In the genomic region with DNA sequence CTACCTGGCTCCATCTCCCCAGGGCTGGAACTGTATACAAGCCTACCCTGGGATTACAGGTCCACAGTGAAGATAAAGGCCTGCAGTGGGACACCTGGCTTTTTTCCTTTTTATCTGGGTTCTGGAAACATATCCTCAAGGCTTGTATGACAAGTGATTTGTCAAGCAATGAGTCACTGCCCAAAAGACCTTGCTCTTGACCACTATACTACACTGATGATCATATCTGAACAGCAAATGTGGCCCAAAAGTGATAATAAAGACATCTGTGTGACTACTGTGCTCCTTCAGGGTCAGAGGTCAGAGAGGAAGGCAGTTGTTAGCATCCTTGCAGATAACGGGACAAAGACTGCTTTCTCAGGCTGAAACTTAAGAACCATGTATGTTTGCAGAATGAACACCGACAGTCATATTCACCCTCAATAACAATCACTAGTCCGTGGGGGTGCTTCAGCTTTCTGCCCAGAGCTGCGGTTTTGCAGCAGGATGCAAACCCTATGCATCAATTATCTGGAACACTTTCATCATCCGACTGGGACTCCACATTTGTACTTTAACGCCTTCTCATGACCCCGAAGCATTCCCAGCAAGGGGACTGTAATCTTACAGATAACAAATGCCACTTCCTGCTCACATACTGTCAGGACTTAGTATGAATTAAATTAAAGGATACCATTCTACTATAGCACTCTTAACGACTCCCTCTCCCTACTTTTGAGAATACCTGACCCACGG, we compare ENCODE assay signal across 11 mouse cellular contexts. TPM values are rescaled to one million over a fixed set of nuclear protein-coding genes. Genes with fewer than 3 reads are reported as not detected.
DNase-seq lines count a peak whose midpoint lies in the region; ATAC-seq lines count a peak whose summit lies in the region.
"Had no signal": no experiment of that assay in that cellular context is flagged by ENCODE, and none has a peak within 500 bp of the region (broad histone marks: within the 10 kb centered on the region; RNA-seq: fewer than 3 reads in every experiment).

No protein-coding gene starts in this region.

- WGBS in hindbrain, embryonic 10.5 days = 47% methylated on average over 9 of the region's 9 CpGs
- 51% methylated on average over 9 of the region's 9 CpGs for WGBS in hindbrain, embryonic 12.5 days
- 50% methylated on average over 9 of the region's 9 CpGs for WGBS in midbrain, embryonic 14.5 days
- 63% methylated on average over 9 of the region's 9 CpGs for WGBS in midbrain, embryonic 13.5 days
- 64% methylated on average over 9 of the region's 9 CpGs for WGBS in forebrain, embryonic 16.5 days
- WGBS in stomach, embryonic 15.5 days = 38% methylated on average over 9 of the region's 9 CpGs

- no peaks in the 10 kb centered on the region for H3K36me3 ChIP-seq in hindbrain, embryonic 10.5 days
- H3K36me3 ChIP-seq in hindbrain, embryonic 12.5 days = no peaks in the 10 kb centered on the region
- H3K36me3 ChIP-seq in midbrain, embryonic 14.5 days (ENCODE audit: control insufficient read depth, insufficient read depth, low read length) = no peaks in the 10 kb centered on the region
- H3K36me3 ChIP-seq in midbrain, embryonic 13.5 days = no peaks in the 10 kb centered on the region
- no peaks in the 10 kb centered on the region for H3K36me3 ChIP-seq in forebrain, embryonic 16.5 days (ENCODE audit: control insufficient read depth, insufficient read depth)
- no peaks in the 10 kb centered on the region for H3K36me3 ChIP-seq in stomach, embryonic 15.5 days

- H3K4me3 ChIP-seq in hindbrain, embryonic 10.5 days = peak overlapping the region; percentile 88; the same call in 1 of the 2 replicates
- no peak overlapping the region for H3K4me3 ChIP-seq in hindbrain, embryonic 12.5 days
- H3K4me3 ChIP-seq in midbrain, embryonic 14.5 days (replicated peaks; ENCODE audit: low read depth, low read length) = no peak overlapping the region
- no peak overlapping the region for H3K4me3 ChIP-seq in midbrain, embryonic 13.5 days (replicated peaks)
- peak overlapping the region; percentile 65 for H3K4me3 ChIP-seq in forebrain, embryonic 16.5 days (replicated peaks; ENCODE audit: low read length)
- H3K4me3 ChIP-seq in stomach, embryonic 15.5 days (replicated peaks) = peak overlapping the region; percentile 75

- H3K9ac ChIP-seq in hindbrain, embryonic 12.5 days = no peak overlapping the region
- no peak overlapping the region for H3K9ac ChIP-seq in midbrain, embryonic 14.5 days (replicated peaks; ENCODE audit: low read length)
- H3K9ac ChIP-seq in midbrain, embryonic 13.5 days (replicated peaks) = no peak overlapping the region
- H3K9ac ChIP-seq in forebrain, embryonic 16.5 days (replicated peaks; ENCODE audit: low read depth, low read length) = no peak overlapping the region; the same call in 1 of the 2 replicates
- no peak overlapping the region for H3K9ac ChIP-seq in stomach, embryonic 15.5 days

- no peaks in the 10 kb centered on the region for H3K9me3 ChIP-seq in hindbrain, embryonic 10.5 days
- no peaks in the 10 kb centered on the region for H3K9me3 ChIP-seq in hindbrain, embryonic 12.5 days (replicated peaks)
- no peaks in the 10 kb centered on the region for H3K9me3 ChIP-seq in midbrain, embryonic 14.5 days (ENCODE audit: control insufficient read depth, low read length)
- H3K9me3 ChIP-seq in midbrain, embryonic 13.5 days = no peaks in the 10 kb centered on the region
- H3K9me3 ChIP-seq in forebrain, embryonic 16.5 days (ENCODE audit: control insufficient read depth, low read length) = no peaks in the 10 kb centered on the region
- H3K9me3 ChIP-seq in stomach, embryonic 15.5 days = no peaks in the 10 kb centered on the region

- peaks cover 33% of the 10 kb centered on the region for H3K27me3 ChIP-seq in hindbrain, embryonic 10.5 days (ENCODE audit: insufficient read depth, poor library complexity, severe bottlenecking)
- H3K27me3 ChIP-seq in hindbrain, embryonic 12.5 days = peaks cover 27% of the 10 kb centered on the region
- peaks cover 24% of the 10 kb centered on the region for H3K27me3 ChIP-seq in midbrain, embryonic 14.5 days (ENCODE audit: control insufficient read depth, insufficient read depth, low read length)
- H3K27me3 ChIP-seq in midbrain, embryonic 13.5 days = peaks cover 29% of the 10 kb centered on the region
- peaks cover 12% of the 10 kb centered on the region; the same call in 1 of the 2 replicates for H3K27me3 ChIP-seq in forebrain, embryonic 16.5 days (replicated peaks; ENCODE audit: control insufficient read depth, insufficient read depth, low read length)
- peaks cover 5% of the 10 kb centered on the region; the same call in 1 of the 2 replicates for H3K27me3 ChIP-seq in stomach, embryonic 15.5 days (replicated peaks)

- no peak overlapping the region for H3K27ac ChIP-seq in hindbrain, embryonic 10.5 days
- no peak overlapping the region for H3K27ac ChIP-seq in hindbrain, embryonic 12.5 days
- no peak overlapping the region for H3K27ac ChIP-seq in midbrain, embryonic 14.5 days (replicated peaks; ENCODE audit: low read depth, low read length)
- no peak overlapping the region for H3K27ac ChIP-seq in midbrain, embryonic 13.5 days
- no peak overlapping the region for H3K27ac ChIP-seq in forebrain, embryonic 16.5 days (ENCODE audit: low read length)
- H3K27ac ChIP-seq in stomach, embryonic 15.5 days = no peak overlapping the region

- H3K4me1 ChIP-seq in hindbrain, embryonic 10.5 days (replicated peaks) = peaks cover 23% of the 10 kb centered on the region
- H3K4me1 ChIP-seq in hindbrain, embryonic 12.5 days = peaks cover 13% of the 10 kb centered on the region
- H3K4me1 ChIP-seq in midbrain, embryonic 14.5 days (ENCODE audit: control insufficient read depth, insufficient read depth, low read length) = peaks cover 10% of the 10 kb centered on the region; the same call in 1 of the 2 replicates
- peaks cover 19% of the 10 kb centered on the region for H3K4me1 ChIP-seq in midbrain, embryonic 13.5 days (replicated peaks)
- peaks cover 8% of the 10 kb centered on the region; the same call in 1 of the 2 replicates for H3K4me1 ChIP-seq in forebrain, embryonic 16.5 days (replicated peaks; ENCODE audit: control insufficient read depth, insufficient read depth, low read length)
- 0 out of 2 replicates have a peak, but pooled peaks cover 2% of the 10 kb centered on the region for H3K4me1 ChIP-seq in stomach, embryonic 15.5 days

- DNase-seq in hindbrain, embryonic 10.5 days (ENCODE audit: low spot score) = no peak
- DNase-seq in midbrain, embryonic 14.5 days = no peak
- DNase-seq in left cerebral cortex, adult 18-20 months (ENCODE audit: low spot score in 2 of 2) = no peak
- DNase-seq: adrenal gland, postnatal 25 days; cerebellum, adult 9-11 months had no signal

- ATAC-seq in hindbrain, embryonic 12.5 days (ENCODE audit: low FRiP score) = no peak
- ATAC-seq in midbrain, embryonic 14.5 days (ENCODE audit: low FRiP score, low TSS enrichment) = no peak
- ATAC-seq in midbrain, embryonic 13.5 days = no peak
- ATAC-seq in forebrain, embryonic 16.5 days = no peak
- ATAC-seq in stomach, embryonic 15.5 days (ENCODE audit: insufficient read depth, low FRiP score, low read depth) = no peak
- no peak for ATAC-seq in frontal cortex, adult (ENCODE audit: low TSS enrichment)

- no peak overlapping the region for H3K4me2 ChIP-seq in hindbrain, embryonic 12.5 days (replicated peaks)
- peak overlapping the region; percentile 100; the same call in 1 of the 2 replicates for H3K4me2 ChIP-seq in midbrain, embryonic 14.5 days (ENCODE audit: low read length)
- H3K4me2 ChIP-seq in midbrain, embryonic 13.5 days (replicated peaks) = no peak overlapping the region
- H3K4me2 ChIP-seq in forebrain, embryonic 16.5 days (ENCODE audit: low read length) = peak overlapping the region; percentile 95
- peak overlapping the region; percentile 99 for H3K4me2 ChIP-seq in stomach, embryonic 15.5 days

RNA-seq across cellular contexts. Expression of gene Usp43, which starts 1.6 kb away (rescaled TPM):
- 0.77 and 1.2 TPM in 2 replicates for polyA plus RNA-seq in hindbrain, embryonic 10.5 days (2016; fragmentation: Nextera tagmentation; extraction: Ambion mirVana)
- polyA plus RNA-seq in hindbrain, embryonic 12.5 days (2016; fragmentation: Nextera tagmentation; extraction: Ambion mirVana) = 0.80 and 0.86 TPM in 2 replicates
- polyA plus RNA-seq in midbrain, embryonic 14.5 days (2014; fragmentation: Nextera tagmentation; extraction: Ambion mirVana) = 0.21 and 0.27 TPM in 2 replicates
- polyA plus RNA-seq in midbrain, embryonic 13.5 days (2015; fragmentation: Nextera tagmentation; extraction: Ambion mirVana) = 0.13 and 0.23 TPM in 2 replicates
- 3.0 and 3.8 TPM in 2 replicates for polyA plus RNA-seq in forebrain, embryonic 16.5 days (2015; fragmentation: Nextera tagmentation; extraction: Ambion mirVana)
- 3.7 and 4.8 TPM in 2 replicates for polyA plus RNA-seq in stomach, embryonic 15.5 days (2015; fragmentation: Nextera tagmentation; extraction: Ambion mirVana)
- total RNA-seq in left cerebral cortex, adult 18-20 months (2021) = 1 to 10 TPM; 2.7 to 2.8 TPM
- total RNA-seq: megakaryocyte, adult 5-6 weeks had no signal

RNA-seq across cellular contexts. Expression of gene Cfap52, which starts 45.1 kb away (rescaled TPM):
- 2.3 and 5.4 TPM in 2 replicates for polyA plus RNA-seq in hindbrain, embryonic 10.5 days (2016; fragmentation: Nextera tagmentation; extraction: Ambion mirVana)
- polyA plus RNA-seq in hindbrain, embryonic 12.5 days (2016; fragmentation: Nextera tagmentation; extraction: Ambion mirVana) = 4.5 and 7.0 TPM in 2 replicates
- polyA plus RNA-seq in midbrain, embryonic 14.5 days (2014; fragmentation: Nextera tagmentation; extraction: Ambion mirVana) = 2.0 and 2.2 TPM in 2 replicates
- 1.4 and 2.2 TPM in 2 replicates for polyA plus RNA-seq in midbrain, embryonic 13.5 days (2015; fragmentation: Nextera tagmentation; extraction: Ambion mirVana)
- 1.8 and 2.3 TPM in 2 replicates for polyA plus RNA-seq in forebrain, embryonic 16.5 days (2015; fragmentation: Nextera tagmentation; extraction: Ambion mirVana)
- polyA plus RNA-seq in stomach, embryonic 15.5 days (2015; fragmentation: Nextera tagmentation; extraction: Ambion mirVana) = 0.86 and 1.5 TPM in 2 replicates
- 1 to 10 TPM; 1.9 to 4.7 TPM for total RNA-seq in left cerebral cortex, adult 18-20 months (2021)
- total RNA-seq: adrenal gland, postnatal 25 days; megakaryocyte, adult 5-6 weeks had no signal

RNA-seq across cellular contexts. Expression of gene Stx8, which starts 45.6 kb away (rescaled TPM):
- 50.7 and 57.5 TPM in 2 replicates for polyA plus RNA-seq in hindbrain, embryonic 10.5 days (2016; fragmentation: Nextera tagmentation; extraction: Ambion mirVana)
- 64.0 and 74.4 TPM in 2 replicates for polyA plus RNA-seq in hindbrain, embryonic 12.5 days (2016; fragmentation: Nextera tagmentation; extraction: Ambion mirVana)
- polyA plus RNA-seq in midbrain, embryonic 14.5 days (2014; fragmentation: Nextera tagmentation; extraction: Ambion mirVana) = 64.2 and 66.3 TPM in 2 replicates
- polyA plus RNA-seq in midbrain, embryonic 13.5 days (2015; fragmentation: Nextera tagmentation; extraction: Ambion mirVana) = 67.4 and 69.2 TPM in 2 replicates
- 66.6 and 68.2 TPM in 2 replicates for polyA plus RNA-seq in forebrain, embryonic 16.5 days (2015; fragmentation: Nextera tagmentation; extraction: Ambion mirVana)
- 55.9 and 59.4 TPM in 2 replicates for polyA plus RNA-seq in stomach, embryonic 15.5 days (2015; fragmentation: Nextera tagmentation; extraction: Ambion mirVana)
- total RNA-seq in left cerebral cortex, adult 18-20 months (2021) = 10 to 100 TPM; 34.3 to 38.1 TPM

Comparison
In these comparisons a context has a peak if more than half of its experiments do, and no peak if none do; other contexts are left out.
1. H3K4me3 ChIP-seq: peak in hindbrain, embryonic 10.5 days (single experiment), forebrain, embryonic 16.5 days (single experiment) and stomach, embryonic 15.5 days (single experiment); none in hindbrain, embryonic 12.5 days (single experiment), midbrain, embryonic 14.5 days (single experiment) and midbrain, embryonic 13.5 days (single experiment).
2. H3K4me2 ChIP-seq: peak in midbrain, embryonic 14.5 days (single experiment), forebrain, embryonic 16.5 days (single experiment) and stomach, embryonic 15.5 days (single experiment); none in hindbrain, embryonic 12.5 days (single experiment) and midbrain, embryonic 13.5 days (single experiment).